Mouse (Mus musculus) G1E (cell line): ENCODE measurements around the gene Ccr1l1.

Source experiments
- CTCF ChIP-seq: IDR thresholded peaks from 2 replicates; pipeline ENCODE4 v1.5.1; 2012; ENCODE audit warnings: low read depth, low read length, inconsistent platforms, mixed read lengths
- POLR2AphosphoS5 ChIP-seq: IDR thresholded peaks from 2 replicates; pipeline ENCODE4 v1.6.1; 2012; ENCODE audit warnings: low read depth, low read length, inconsistent platforms; ENCODE audit not compliant: insufficient replicate concordance

GRCm38 (mm10) chr9:123949432-123949831 is 28.8 kb downstream of the Ccr1l1 start:
- TF ChIP-seq CTCF = no peak
- TF ChIP-seq POLR2AphosphoS5 = no peak
